Mouse (Mus musculus): ENCODE results near the gene Oip5.
"Not testable (repeated sequence)": the region's sequence is repeated elsewhere in the genome, so short reads cannot be mapped to it uniquely, and the experiment has no call there.

The Oip5 gene

DNA sequence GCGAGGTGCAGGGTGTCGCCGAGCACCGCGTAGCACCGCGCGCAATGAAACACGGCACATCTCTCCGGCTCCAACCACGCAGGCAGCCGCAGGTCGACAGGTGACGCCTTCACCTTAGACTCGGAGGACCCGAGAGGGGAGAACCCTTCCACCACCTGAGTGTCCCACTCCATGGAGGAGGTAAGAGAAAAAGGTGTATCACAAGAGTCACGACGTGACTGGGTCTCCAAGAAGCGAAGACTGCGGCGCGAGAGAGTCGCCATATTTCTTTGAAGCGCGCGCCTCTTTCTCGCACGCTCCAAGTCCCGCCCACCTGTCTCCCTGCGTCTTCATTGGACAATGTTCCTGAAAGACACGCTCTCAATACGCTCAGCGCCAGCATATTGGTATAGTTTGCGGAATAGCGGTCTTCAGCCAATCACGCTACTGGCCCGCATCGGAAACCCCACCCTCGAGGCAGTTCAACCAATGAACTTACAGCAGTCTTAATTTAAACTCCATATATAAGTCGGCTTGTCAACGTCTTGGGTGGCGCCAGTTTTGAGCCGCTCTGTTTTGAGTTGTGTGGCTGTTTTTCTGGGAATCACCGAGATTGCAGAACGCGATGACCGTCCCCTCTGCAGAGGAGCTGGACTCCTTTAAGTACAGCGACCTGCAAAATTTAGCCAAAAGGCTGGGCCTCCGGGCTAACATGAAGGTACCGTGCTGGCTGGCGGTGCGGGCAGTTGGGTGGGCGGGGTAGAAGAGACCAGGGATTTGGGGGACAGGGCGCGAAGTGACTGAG, at the start of gene Oip5, which contains the start of gene Nusap1:
Gene Oip5 (minus strand): TSS at position 271 of the 784 bp plus-strand sequence.
Gene Nusap1 (plus strand): TSS at position 100 of the 784 bp plus-strand sequence.
- in situ Hi-C loops (cut with MboI, MseI), result no loop called here

DNA sequence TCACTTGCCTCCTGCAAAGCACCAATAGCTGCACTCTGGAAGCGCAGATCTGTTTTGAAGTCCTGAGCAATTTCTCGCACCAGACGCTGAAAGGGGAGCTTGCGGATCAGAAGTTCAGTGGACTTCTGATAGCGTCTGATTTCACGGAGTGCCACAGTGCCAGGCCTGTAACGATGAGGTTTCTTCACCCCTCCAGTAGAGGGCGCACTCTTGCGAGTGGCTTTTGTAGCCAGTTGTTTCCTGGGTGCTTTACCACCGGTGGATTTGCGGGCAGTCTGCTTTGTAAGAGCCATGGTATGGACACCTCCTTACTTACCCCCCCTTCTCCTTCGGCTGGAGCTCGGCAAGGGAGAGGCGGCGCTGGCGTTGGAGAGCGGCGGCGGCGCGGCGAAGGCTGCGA, 47.5 kb upstream of the Oip5 start:
- in situ Hi-C loops (cut with MboI, MseI), result loop anchor here (10.0 kb wide), 1 partner anchor 1719 kb away; the partner anchor contains the start of gene Strc

DNA sequence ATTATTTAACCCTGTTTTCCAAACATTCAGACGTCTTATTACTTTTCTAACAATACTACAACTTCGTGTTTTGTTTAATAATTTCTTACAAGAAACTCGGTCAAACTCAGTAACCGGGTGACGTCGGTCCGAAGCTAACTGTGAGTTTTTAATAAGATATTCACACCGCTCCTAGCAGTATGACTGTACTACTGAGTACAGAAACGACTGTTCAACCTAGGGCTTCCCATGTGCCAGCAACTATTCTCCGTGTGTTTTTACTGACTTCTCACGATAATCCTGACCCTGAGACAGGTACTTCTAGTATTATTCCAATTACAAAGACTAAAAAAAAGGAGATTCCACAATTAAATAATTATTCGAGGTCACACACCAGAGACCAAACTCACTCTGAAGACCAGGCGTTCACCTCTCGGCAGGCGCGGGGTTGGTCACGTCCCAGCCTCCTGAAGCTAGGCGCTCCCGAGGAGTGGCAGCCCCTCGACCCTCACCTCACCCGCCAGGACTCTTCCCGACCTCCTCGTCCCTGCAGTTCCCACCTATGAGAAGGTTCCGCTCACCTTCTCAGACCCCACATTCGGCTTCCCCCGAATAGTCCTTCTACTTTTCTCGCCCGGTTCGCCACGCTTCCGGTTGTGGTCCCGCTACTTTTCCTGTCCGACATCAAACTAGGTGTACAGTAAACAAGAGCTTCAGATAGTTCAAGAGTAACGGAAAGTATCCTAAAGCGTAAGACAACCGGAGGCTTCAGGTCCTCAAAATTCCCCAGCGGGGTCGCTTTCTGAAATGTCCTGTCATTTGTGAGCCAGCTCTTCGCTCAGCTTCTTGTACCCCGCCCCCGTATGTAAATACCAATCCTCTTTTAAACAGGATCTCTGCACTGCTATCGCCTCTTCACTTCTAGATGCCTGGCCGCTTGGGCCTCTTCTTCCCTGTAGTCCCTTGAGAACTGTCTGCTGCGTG, 44.2 kb upstream of the Oip5 start, which contains the start of gene Ndufaf1:
Gene Ndufaf1 (minus strand): TSS at position 608 of the 963 bp plus-strand sequence.
- in situ Hi-C loops (cut with MboI, MseI), result loop anchor here (10.0 kb wide), 1 partner anchor 1722 kb away; the partner anchor contains the start of gene Strc

- in situ Hi-C loops (cut with MboI, MseI), result no loop called here
Measured at GRCm38 (mm10) chr2:119644254-119644653, 26.0 kb upstream of the Oip5 start.

- in situ Hi-C loops (cut with MboI, MseI), result no loop called here
Measured at GRCm38 (mm10) chr2:119641214-119641912, 23.1 kb upstream of the Oip5 start.

- in situ Hi-C loops (cut with MboI, MseI), result no loop called here
Measured at GRCm38 (mm10) chr2:119636781-119637180, 18.5 kb upstream of the Oip5 start.

DNA sequence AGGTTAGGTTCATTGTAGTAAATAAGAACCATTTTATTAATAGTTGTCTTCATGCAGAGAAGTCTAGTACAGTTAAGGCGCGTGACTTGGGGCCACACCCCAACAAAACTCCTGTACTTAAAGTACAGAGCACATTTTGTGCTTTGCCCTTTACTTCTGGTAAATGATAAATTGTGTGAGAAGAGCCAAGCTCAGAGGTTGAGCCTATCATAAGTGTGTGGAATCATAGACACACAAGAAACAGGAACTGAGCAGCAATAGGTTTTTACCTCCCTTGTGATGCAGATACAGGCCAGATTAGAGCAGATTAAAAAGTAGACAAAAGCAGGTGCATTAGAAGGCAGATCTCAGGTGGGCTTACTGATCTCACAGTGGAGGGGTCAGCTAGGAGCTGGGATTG, 3.0 kb upstream of the Oip5 start:
- in situ Hi-C loops (cut with MboI, MseI), result no loop called here

DNA sequence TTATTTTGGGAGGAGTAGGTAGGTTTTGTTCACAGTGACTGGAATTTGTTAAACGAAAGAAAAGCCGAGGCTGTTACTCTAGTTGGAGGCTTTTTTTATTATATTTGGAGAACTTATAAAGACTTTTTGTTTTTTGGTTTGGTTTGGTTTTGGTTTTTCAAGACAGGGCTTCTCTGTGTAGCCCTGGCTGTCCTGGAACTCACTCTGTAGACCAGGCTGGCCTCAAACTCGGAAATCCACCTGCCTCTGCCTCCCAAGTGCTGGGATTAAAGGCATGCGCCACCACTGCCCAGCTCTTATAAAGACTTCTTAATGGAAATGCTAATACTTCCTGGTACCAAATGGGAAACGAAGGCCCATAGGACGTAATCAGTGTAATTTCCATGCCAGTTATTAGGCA, 733 bp upstream of the Oip5 start:
- in situ Hi-C loops (cut with MboI, MseI), result not testable (repeated sequence)

DNA sequence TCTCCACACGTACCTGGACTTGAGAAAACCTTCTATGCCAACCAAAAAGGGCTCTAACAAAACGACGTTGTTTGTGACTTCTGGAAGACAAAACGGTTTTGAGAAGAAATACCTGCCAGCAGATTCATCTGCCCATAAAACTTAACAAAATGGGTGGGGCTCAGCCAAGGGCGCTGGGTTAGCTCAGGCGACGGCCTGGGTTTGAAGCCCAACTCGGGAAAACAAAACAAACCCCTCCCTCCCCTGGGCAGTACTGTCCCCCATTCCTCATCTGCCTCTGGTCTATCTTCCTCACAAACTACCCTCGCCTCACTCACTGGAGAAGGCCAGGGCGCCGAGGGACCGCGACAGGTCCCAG, 449 bp downstream of the Oip5 start:
- in situ Hi-C loops (cut with MboI, MseI), result no loop called here

GRCm38 (mm10) chr2:119607023-119607422, 11.2 kb downstream of the Oip5 start:
- in situ Hi-C loops (cut with MboI, MseI), result no loop called here

- in situ Hi-C loops (cut with MboI, MseI), result no loop called here
Measured at GRCm38 (mm10) chr2:119605361-119605973, 12.8 kb downstream of the Oip5 start.

GRCm38 (mm10) chr2:119603909-119604308, 14.4 kb downstream of the Oip5 start:
- in situ Hi-C loops (cut with MboI, MseI), result no loop called here

GRCm38 (mm10) chr2:119602488-119602887, 15.8 kb downstream of the Oip5 start:
- in situ Hi-C loops (cut with MboI, MseI), result no loop called here

DNA sequence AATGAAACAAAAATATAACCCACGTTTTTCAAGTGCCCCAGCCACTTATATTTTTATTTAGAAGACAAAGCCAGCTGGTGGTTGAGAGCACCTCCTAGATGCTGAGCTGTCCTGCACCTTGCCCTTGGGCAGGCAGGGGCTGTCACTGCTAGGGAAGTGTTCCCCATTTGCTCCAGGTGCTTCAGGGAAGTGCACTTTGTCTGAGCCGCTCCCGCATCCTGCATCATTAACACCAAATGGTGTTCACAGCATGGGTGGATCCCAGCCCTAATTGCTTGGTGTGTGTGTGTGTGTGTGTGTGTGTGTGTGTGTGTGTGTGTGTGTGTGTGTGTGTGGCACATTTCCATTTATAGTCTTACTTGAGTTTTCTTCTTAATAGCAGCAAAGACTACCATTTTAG, 16.7 kb downstream of the Oip5 start:
- in situ Hi-C loops (cut with MboI, MseI), result not testable (repeated sequence)

DNA sequence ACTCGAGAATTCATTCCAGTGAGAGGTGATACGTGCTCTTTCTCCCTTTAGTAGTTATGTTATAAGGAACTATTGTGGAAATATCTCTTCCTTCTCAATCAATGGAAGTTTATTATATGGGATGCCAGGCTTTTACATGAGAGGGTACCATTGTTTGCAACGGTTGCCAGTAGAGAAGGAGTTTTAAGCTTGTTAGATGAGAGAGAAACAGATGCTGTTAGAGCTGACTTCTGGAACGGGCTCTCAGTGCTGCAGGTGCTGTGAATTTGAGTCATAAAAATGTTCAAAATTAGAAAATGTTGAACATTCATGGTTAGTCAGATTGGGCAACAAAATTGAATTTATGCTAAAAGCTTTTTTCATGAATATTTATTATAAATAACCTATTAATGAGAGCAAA, 17.2 kb downstream of the Oip5 start:
- in situ Hi-C loops (cut with MboI, MseI), result no loop called here

DNA sequence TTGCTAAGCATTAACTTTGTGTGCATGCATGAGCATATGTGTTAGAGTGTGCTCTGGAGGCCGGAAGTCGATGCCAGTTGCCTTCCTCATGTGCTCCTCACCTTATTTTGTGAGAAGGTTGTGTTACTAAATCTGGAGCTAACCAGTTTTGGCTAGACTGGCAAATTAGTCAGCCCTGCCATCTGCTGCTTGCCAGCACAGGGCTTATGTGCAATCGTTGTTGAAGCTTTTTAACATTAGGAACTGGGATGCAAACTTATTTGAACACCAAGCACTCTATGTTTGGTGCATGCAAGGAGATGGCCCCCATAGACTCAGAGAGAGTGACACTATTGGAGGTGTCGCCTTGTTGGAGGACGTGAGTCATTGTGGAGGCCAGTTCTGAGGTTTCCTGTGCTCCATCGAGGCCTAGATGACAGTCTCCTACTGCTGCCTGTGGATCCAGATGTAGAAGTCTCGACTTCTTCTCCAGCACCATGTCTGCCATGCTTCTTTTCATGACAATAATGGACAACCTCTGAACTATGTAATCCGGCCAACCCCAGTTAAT, 21.4 kb downstream of the Oip5 start:
- in situ Hi-C loops (cut with MboI, MseI), result no loop called here

DNA sequence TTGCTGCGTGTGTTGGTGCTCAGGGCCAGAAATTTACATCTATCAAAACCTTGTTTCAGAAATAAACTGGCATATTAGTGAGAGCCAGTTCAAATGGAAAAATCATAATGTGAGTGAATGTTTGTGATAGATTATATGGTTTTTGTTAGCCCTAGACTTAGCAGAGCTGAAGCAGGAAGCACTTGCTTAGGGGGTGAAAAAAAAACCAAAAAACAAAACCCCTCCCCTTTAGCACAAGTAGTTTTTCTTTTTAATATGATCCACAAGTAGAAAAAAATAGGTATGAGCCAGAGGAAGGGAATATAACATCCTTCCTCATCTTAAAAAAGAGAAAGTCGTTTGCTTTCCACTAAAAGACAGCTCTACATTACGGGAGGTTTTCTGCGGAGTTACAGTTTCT, 23.0 kb downstream of the Oip5 start:
- in situ Hi-C loops (cut with MboI, MseI), result no loop called here

- in situ Hi-C loops (cut with MboI, MseI), result no loop called here
Measured at GRCm38 (mm10) chr2:119594113-119594981, 23.9 kb downstream of the Oip5 start.

DNA sequence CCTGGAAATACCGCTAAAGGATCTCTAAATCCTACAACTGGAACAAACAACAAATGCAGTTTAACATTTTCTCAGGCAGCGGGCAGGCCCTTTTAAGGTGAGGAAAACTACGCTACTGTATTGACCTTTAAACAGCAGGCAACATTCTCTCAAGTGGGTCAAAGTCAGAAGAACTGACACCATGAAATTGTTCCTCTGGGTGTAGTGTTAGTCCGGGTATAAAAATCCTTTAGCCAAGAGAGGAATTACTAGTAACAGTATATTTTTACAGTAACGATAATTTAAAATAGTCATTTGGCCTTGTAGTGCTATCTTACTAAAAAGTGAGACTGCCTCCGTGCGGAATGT, 24.5 kb downstream of the Oip5 start:
- in situ Hi-C loops (cut with MboI, MseI), result no loop called here

DNA sequence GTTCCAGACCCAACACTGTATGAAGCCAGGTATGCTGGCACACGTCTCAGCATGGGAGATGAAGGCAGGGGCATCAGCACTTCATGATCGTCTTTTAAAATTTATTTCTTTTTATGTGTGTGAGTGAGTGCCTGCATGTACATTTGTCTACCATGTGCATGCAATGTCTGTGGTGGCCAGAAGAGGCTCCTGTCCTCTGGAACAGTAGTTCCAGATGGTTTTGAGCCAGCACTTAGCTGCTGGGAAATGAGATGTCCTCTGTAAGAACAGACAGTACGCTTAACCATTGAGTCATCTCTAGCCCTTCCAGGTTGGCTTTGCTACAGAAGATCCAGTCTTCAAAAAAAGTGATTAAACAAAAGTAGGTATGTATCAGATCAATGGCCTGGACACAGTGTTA, 27.0 kb downstream of the Oip5 start:
- in situ Hi-C loops (cut with MboI, MseI), result no loop called here

All from regulatory T cell (primary cell).